Mouse (Mus musculus): Measurements from ENCODE around the gene Xdh. TPM values are rescaled to one million over a fixed set of nuclear protein-coding genes. Genes with fewer than 3 reads are reported as not detected.

Xdh gene
- polyA plus RNA-seq, 1 experiment from 2014 or later = 0.96 TPM

Other genes starting within 250 kb of the Xdh start
- 0.94 and 1.2 TPM in 2 replicates for gene Galnt14, start 239.7 kb downstream of the Xdh start, polyA plus RNA-seq (2014; fragmentation: Nextera tagmentation; extraction: Ambion mirVana)
- 6.8 and 7.4 TPM in 2 replicates for gene Ehd3, start 146.1 kb downstream of the Xdh start, polyA plus RNA-seq (2014; fragmentation: Nextera tagmentation; extraction: Ambion mirVana)
- not detected in 2 replicates for gene Srd5a2, start 97.7 kb upstream of the Xdh start, polyA plus RNA-seq (2014; fragmentation: Nextera tagmentation; extraction: Ambion mirVana)

All from intestine, embryonic 14.5 days (tissue).